Comparison of ENCODE assay signal across 9 mouse cellular contexts in the genomic region with DNA sequence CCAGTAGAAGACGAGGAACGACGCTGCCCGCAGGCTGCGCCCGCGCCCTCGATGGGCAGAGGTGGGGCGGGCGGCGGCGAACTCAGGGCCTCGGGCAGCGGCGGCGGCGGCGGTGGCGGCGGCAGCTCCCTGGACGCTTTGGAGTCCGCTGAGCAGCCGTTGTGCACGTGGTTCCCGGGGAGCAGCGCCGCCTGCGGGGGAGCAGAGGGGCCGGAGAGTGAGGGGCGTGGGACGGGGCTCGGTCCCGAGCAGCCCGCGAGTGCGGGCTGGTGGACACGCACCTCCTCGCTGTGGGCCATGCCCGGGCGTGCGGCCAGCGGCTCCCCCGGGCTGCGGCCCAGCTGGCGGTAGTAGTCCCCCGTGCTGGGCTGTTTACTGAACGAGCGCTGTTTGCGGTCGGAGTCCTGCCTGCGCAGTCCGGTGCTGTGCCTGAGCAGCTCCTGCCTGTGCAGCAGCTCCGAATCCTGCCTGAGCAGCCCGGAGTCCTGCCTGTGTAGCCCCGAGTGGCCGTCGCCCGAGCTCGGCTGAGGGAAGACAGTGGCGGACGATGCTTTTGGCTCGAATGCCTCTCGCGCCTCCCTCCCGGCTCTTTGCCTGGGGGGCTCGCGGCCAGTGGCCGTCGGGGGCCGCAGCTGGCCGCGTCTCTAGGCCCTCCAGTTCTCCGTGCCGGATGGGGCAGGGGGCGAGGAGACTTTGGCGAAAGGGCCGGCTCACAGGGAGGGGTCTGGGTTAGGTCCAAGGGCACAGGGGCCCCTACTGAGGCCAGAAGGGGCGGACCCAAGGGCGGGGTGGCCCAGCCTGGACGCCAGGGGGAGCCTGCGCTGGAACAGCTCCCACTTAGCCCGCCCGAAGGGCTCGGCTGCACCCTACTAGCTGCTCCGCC. TPM values are rescaled to one million over a fixed set of nuclear protein-coding genes. Genes with fewer than 3 reads are reported as not detected.
A peak's percentile ranks its signal among the peaks of the same experiment; 100 is the strongest.
DNase-seq lines count a peak whose midpoint lies in the region; ATAC-seq and TF ChIP-seq lines count a peak whose summit lies in the region.
"Had no signal": no experiment of that assay in that cellular context is flagged by ENCODE, and none has a peak within 500 bp of the region (broad histone marks: within the 10 kb centered on the region; RNA-seq: fewer than 3 reads in every experiment).

No protein-coding gene starts in this region.

- H3K9me3 ChIP-seq in ES-Bruce4 (replicated peaks; ENCODE audit: control insufficient read depth, insufficient read depth, low read length, poor library complexity, severe bottlenecking), result no peaks in the 10 kb centered on the region

- peak overlapping the region; percentile 94 for H3K4me3 ChIP-seq in ES-Bruce4 (ENCODE audit: low read depth, low read length)
- peak overlapping the region; percentile 9 for H3K4me3 ChIP-seq in embryonic fibroblast, embryonic 13.5 days (ENCODE audit: insufficient read depth, low read length)
- H3K4me3 ChIP-seq in spleen, adult 2 months (ENCODE audit: extremely low read depth, insufficient read depth, insufficient read length), result peak overlapping the region; percentile 40; the same call in 1 of the 2 replicates

- intact Hi-C loops in heart, postnatal 10 days (cut with DNase I), result no loop called here

- no peaks in the 10 kb centered on the region for H3K36me3 ChIP-seq in ES-Bruce4 (ENCODE audit: control insufficient read depth, insufficient read depth, low read length, poor library complexity, severe bottlenecking)
- no peaks in the 10 kb centered on the region for H3K36me3 ChIP-seq in spleen, adult 2 months (ENCODE audit: control insufficient read depth, insufficient read depth, low read length)

- TF ChIP-seq EP300 in ES-Bruce4 (IDR thresholded peaks at IDR 0.05; ENCODE audit: insufficient read depth, low read depth, low read length), result no peak

- peak; percentile 38 to 48 for DNase-seq in cerebellum, postnatal 25 days
- DNase-seq in heart, postnatal 10 days, result peak; percentile 68 to 74
- DNase-seq in kidney, postnatal 14 days, result peak; percentile 83
- DNase-seq in lung, postnatal 4 days, result peak; percentile 74 to 78
- DNase-seq in spleen, adult 2 months (ENCODE audit: low read depth in 1 of 2, low spot score in 2 of 2), result peak in 1 of 2 experiments; percentile 60

- peak overlapping the region; percentile 10; the same call in 1 of the 2 replicates for H3K27ac ChIP-seq in ES-Bruce4 (ENCODE audit: insufficient read depth, low read length)
- H3K27ac ChIP-seq in embryonic fibroblast, embryonic 13.5 days (ENCODE audit: insufficient read depth, low read length), result no peak overlapping the region
- no peak overlapping the region for H3K27ac ChIP-seq in spleen, adult 2 months (ENCODE audit: insufficient read depth, low read length)

- no peak for ATAC-seq in cerebellum, adult (ENCODE audit: insufficient number of reproducible peaks, low FRiP score, low TSS enrichment)

- TF ChIP-seq POLR2A in ES-Bruce4 (IDR thresholded peaks at IDR 0.05; ENCODE audit: insufficient read depth, low read length), result no peak
- TF ChIP-seq POLR2A in embryonic fibroblast, embryonic 13.5 days (IDR thresholded peaks at IDR 0.05; ENCODE audit: low read depth, low read length), result no peak
- no peak for TF ChIP-seq POLR2A in spleen, adult 2 months (IDR thresholded peaks at IDR 0.05; ENCODE audit: low read depth, low read length)

- H3K9ac ChIP-seq in ES-Bruce4 (ENCODE audit: low read depth, poor library complexity, severe bottlenecking), result peak overlapping the region; percentile 79

- WGBS in spleen, adult 2 months, result 2% methylated on average over 77 of the region's 85 CpGs

- TF ChIP-seq CTCF in ES-Bruce4 (IDR thresholded peaks at IDR 0.05; ENCODE audit: low read depth, low read length), result peak; percentile 33
- TF ChIP-seq CTCF in embryonic fibroblast, embryonic 13.5 days (IDR thresholded peaks at IDR 0.05; ENCODE audit: borderline replicate concordance, insufficient read depth, low read length), result 0 out of 2 replicates have a peak, but pooled peaks have one; percentile 8
- peak; percentile 46 for TF ChIP-seq CTCF in spleen, adult 2 months (IDR thresholded peaks at IDR 0.05; ENCODE audit: extremely low read depth, insufficient read depth, insufficient read length, insufficient replicate concordance)

- peaks cover 8% of the 10 kb centered on the region for H3K4me1 ChIP-seq in ES-Bruce4 (ENCODE audit: control insufficient read depth, insufficient read depth, low read length)
- H3K4me1 ChIP-seq in embryonic fibroblast, embryonic 13.5 days (ENCODE audit: control insufficient read depth, insufficient read depth, low read length), result no peaks in the 10 kb centered on the region
- H3K4me1 ChIP-seq in spleen, adult 2 months (ENCODE audit: control insufficient read depth, insufficient read depth, insufficient read length), result peaks cover 16% of the 10 kb centered on the region

- H3K27me3 ChIP-seq in ES-Bruce4 (ENCODE audit: control insufficient read depth, insufficient read depth, low read length, poor library complexity, severe bottlenecking), result no peaks in the 10 kb centered on the region; the same call in 1 of the 2 replicates
- H3K27me3 ChIP-seq in spleen, adult 2 months (ENCODE audit: control insufficient read depth, insufficient read depth, low read length), result peaks cover 38% of the 10 kb centered on the region

RNA-seq across cellular contexts. Expression of gene Tnfrsf25, which starts 15.3 kb away (rescaled TPM):
- polyA plus RNA-seq in ES-Bruce4 (2011; ENCODE audit: insufficient read depth, insufficient read length, low read depth, missing spikeins), result 1.5 and 2.0 TPM in 2 replicates
- 1.9 TPM in 1 of 2 replicates, not detected in the other for polyA plus RNA-seq in embryonic fibroblast, embryonic 13.5 days (2011; ENCODE audit: insufficient read length, low read depth, missing spikeins)
- 1 to 10 TPM; 1.9 TPM for total RNA-seq in heart, postnatal 10 days (2021)
- 17.0 and 27.0 TPM in 2 replicates for polyA plus RNA-seq in spleen, adult 2 months (2012; rRNA removed)

RNA-seq across cellular contexts. Expression of gene Espn, which starts 21.2 kb away (rescaled TPM):
- 18.8 and 19.3 TPM in 2 replicates for polyA plus RNA-seq in ES-Bruce4 (2011; ENCODE audit: insufficient read depth, insufficient read length, low read depth, missing spikeins)
- polyA plus RNA-seq in embryonic fibroblast, embryonic 13.5 days (2011; ENCODE audit: insufficient read length, low read depth, missing spikeins), result 0.56 and 0.68 TPM in 2 replicates
- total RNA-seq in heart, postnatal 10 days (2021), result 1 to 10 TPM; 1.3 to 1.4 TPM
- polyA plus RNA-seq in spleen, adult 2 months (2012; rRNA removed), result 2.1 and 2.7 TPM in 2 replicates

RNA-seq across cellular contexts. Expression of gene Hes2, which starts 27.7 kb away (rescaled TPM):
- polyA plus RNA-seq in ES-Bruce4 (2011; ENCODE audit: insufficient read depth, insufficient read length, low read depth, missing spikeins), result 0.39 TPM in 1 of 2 replicates, not detected in the other
- polyA plus RNA-seq in embryonic fibroblast, embryonic 13.5 days (2011; ENCODE audit: insufficient read length, low read depth, missing spikeins), result not detected in 2 replicates
- not detected for total RNA-seq in heart, postnatal 10 days (2021)
- polyA plus RNA-seq in spleen, adult 2 months (2012; rRNA removed), result not detected in 2 replicates
- total RNA-seq: layer of hippocampus, adult 18-20 months had no signal

RNA-seq across cellular contexts. Expression of gene Acot7, which starts 46.9 kb away (rescaled TPM):
- 49.5 and 52.6 TPM in 2 replicates for polyA plus RNA-seq in ES-Bruce4 (2011; ENCODE audit: insufficient read depth, insufficient read length, low read depth, missing spikeins)
- polyA plus RNA-seq in embryonic fibroblast, embryonic 13.5 days (2011; ENCODE audit: insufficient read length, low read depth, missing spikeins), result 79.9 and 108 TPM in 2 replicates
- 10 to 100 TPM; 48.3 to 53.2 TPM for total RNA-seq in heart, postnatal 10 days (2021)
- 15.4 and 17.9 TPM in 2 replicates for polyA plus RNA-seq in spleen, adult 2 months (2012; rRNA removed)

RNA-seq across cellular contexts. Expression of gene Plekhg5, which starts 58.7 kb away (rescaled TPM):
- polyA plus RNA-seq in ES-Bruce4 (2011; ENCODE audit: insufficient read depth, insufficient read length, low read depth, missing spikeins), result 17.5 and 20.5 TPM in 2 replicates
- 5.1 and 8.8 TPM in 2 replicates for polyA plus RNA-seq in embryonic fibroblast, embryonic 13.5 days (2011; ENCODE audit: insufficient read length, low read depth, missing spikeins)
- 10 to 100 TPM; 33.5 to 35.8 TPM for total RNA-seq in heart, postnatal 10 days (2021)
- polyA plus RNA-seq in spleen, adult 2 months (2012; rRNA removed), result 9.5 and 13.1 TPM in 2 replicates

Comparison
In these comparisons a context has a peak if more than half of its experiments do, and no peak if none do; other contexts are left out.
1. H3K4me3 ChIP-seq: peak in every context shown above with its lines; median percentile 94 in ES-Bruce4; 40 in spleen, adult 2 months; 9 in embryonic fibroblast, embryonic 13.5 days.